Mouse (Mus musculus) cerebellum, postnatal 4 days (tissue): Measurements from ENCODE around the gene C2cd4d.

Source experiments
- DNase-seq, 2 experiments: peaks; one replicate each; pipeline ENCODE4 v3.0.0; 2022; ENCODE audit warnings: low spot score in 2 of 2, mixed read lengths in 1 of 2

C2cd4d gene

GRCm38 (mm10) chr3:94362138-94362537 lies at the start of gene C2cd4d:
Gene C2cd4d, plus strand, starts transcription at chr3:94362438.
- no peak for DNase-seq

- DNase-seq, result no peak
Measured at GRCm38 (mm10) chr3:94328681-94329080, 33.6 kb upstream of the C2cd4d start.

- no peak for DNase-seq
Measured at GRCm38 (mm10) chr3:94334442-94334841, 27.8 kb upstream of the C2cd4d start.

- DNase-seq, result no peak
Measured at GRCm38 (mm10) chr3:94338522-94338921, 23.7 kb upstream of the C2cd4d start.

GRCm38 (mm10) chr3:94341959-94342422 lies 20.2 kb upstream of the C2cd4d start, which contains the start of gene Them5:
Gene Them5, plus strand, starts transcription at chr3:94342099.
- DNase-seq, result peak in 1 of 2 experiments; percentile 57

GRCm38 (mm10) chr3:94342552-94342951 lies 19.7 kb upstream of the C2cd4d start:
- no peak for DNase-seq

GRCm38 (mm10) chr3:94344182-94344581 lies 18.1 kb upstream of the C2cd4d start:
- DNase-seq, result no peak

GRCm38 (mm10) chr3:94344897-94345296 lies 17.3 kb upstream of the C2cd4d start:
- DNase-seq, result no peak

GRCm38 (mm10) chr3:94348146-94348545 lies 14.1 kb upstream of the C2cd4d start:
- no peak for DNase-seq

- DNase-seq, result no peak
Measured at GRCm38 (mm10) chr3:94360812-94361211, 1.4 kb upstream of the C2cd4d start.

- peak in 1 of 2 experiments; percentile 59 for DNase-seq
Measured at GRCm38 (mm10) chr3:94363291-94364153, 1.3 kb downstream of the C2cd4d start.

- peak in 1 of 2 experiments; percentile 47 for DNase-seq
Measured at GRCm38 (mm10) chr3:94364154-94364526, 1.9 kb downstream of the C2cd4d start.

- DNase-seq, result peak; percentile 64 to 87
Measured at GRCm38 (mm10) chr3:94366761-94367160, 4.5 kb downstream of the C2cd4d start.

- no peak for DNase-seq
Measured at GRCm38 (mm10) chr3:94367511-94367910, 5.3 kb downstream of the C2cd4d start.

GRCm38 (mm10) chr3:94368631-94369030 lies 6.4 kb downstream of the C2cd4d start:
- DNase-seq, result no peak

GRCm38 (mm10) chr3:94369709-94370108 lies 7.5 kb downstream of the C2cd4d start:
- DNase-seq, result no peak

GRCm38 (mm10) chr3:94371637-94372036 lies 9.4 kb downstream of the C2cd4d start:
- peak in 1 of 2 experiments; percentile 84 for DNase-seq

- DNase-seq, result no peak
Measured at GRCm38 (mm10) chr3:94372038-94372437, 9.8 kb downstream of the C2cd4d start.

- no peak for DNase-seq
Measured at GRCm38 (mm10) chr3:94372641-94373040, 10.4 kb downstream of the C2cd4d start, which contains the start of gene Rorc. Gene Rorc, plus strand, starts transcription at chr3:94372794.

GRCm38 (mm10) chr3:94373090-94373489 lies 10.9 kb downstream of the C2cd4d start:
- DNase-seq, result no peak

- peak in 1 of 2 experiments; percentile 80 for DNase-seq
Measured at GRCm38 (mm10) chr3:94373597-94374011, 11.4 kb downstream of the C2cd4d start.

- no peak for DNase-seq
Measured at GRCm38 (mm10) chr3:94374636-94375035, 12.4 kb downstream of the C2cd4d start.

GRCm38 (mm10) chr3:94375146-94375545 lies 12.9 kb downstream of the C2cd4d start:
- no peak for DNase-seq
